ENCODE assay signal across 10 mouse cellular contexts in the genomic region with DNA sequence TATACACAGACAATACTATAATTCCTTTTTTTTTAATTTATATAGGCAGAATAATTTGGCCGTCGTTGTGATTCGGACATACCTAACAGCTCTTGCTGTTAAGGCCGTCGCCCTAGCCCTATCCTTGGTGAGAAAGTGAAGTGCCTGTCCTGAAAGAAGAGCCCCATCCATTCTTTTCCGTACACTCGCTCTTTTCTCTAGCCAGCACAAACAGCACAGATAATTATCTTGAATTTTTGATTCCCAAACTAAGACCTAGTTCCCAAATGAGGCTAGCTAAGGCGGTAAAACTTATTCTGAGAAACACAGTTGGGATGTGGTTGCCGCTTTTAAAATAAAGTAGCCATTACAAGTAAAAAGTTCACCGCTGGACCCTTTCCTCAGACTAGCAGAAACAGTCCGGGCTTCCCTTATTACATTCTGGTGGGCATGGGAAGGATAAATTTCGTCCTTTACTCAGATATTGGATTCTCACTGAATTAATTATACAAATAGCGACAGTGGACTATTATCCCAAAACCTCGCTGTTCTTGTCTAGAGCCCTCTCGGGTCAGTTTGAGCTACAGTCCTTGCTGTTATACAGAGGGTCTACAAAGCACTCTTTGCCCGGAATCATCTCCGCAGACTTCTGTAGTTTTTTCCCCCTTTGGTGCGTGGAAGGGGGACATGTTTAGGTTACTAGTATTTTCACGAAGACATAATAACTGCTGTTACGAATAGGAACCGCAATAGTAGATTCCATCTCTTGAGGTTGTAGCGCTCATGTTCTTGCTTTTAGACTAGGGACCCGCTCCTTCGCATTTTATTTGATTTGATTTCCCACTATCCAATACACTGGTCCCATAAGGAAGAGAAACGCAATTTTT. TPM values are rescaled to one million over a fixed set of nuclear protein-coding genes. Genes with fewer than 3 reads are reported as not detected.
A peak's percentile ranks its signal among the peaks of the same experiment; 100 is the strongest.
DNase-seq lines count a peak whose midpoint lies in the region; ATAC-seq and TF ChIP-seq lines count a peak whose summit lies in the region.
"Had no signal": no experiment of that assay in that cellular context is flagged by ENCODE, and none has a peak within 500 bp of the region (broad histone marks: within the 10 kb centered on the region; RNA-seq: fewer than 3 reads in every experiment).

No protein-coding gene starts in this region.

- no peak for TF ChIP-seq CTCF in lung, embryonic 14.5 days (IDR thresholded peaks at IDR 0.05; ENCODE audit: low read depth)
- TF ChIP-seq CTCF in lung, adult 2 months (IDR thresholded peaks at IDR 0.05; ENCODE audit: insufficient read depth, low read length), result no peak

- H3K27me3 ChIP-seq in lung, embryonic 14.5 days (ENCODE audit: insufficient read depth, low read length), result peaks cover 97% of the 10 kb centered on the region
- peaks cover 56% of the 10 kb centered on the region for H3K27me3 ChIP-seq in forebrain, embryonic 15.5 days
- peaks cover 31% of the 10 kb centered on the region for H3K27me3 ChIP-seq in limb, embryonic 14.5 days (ENCODE audit: control insufficient read depth, insufficient read depth, low read length)
- peaks cover 68% of the 10 kb centered on the region for H3K27me3 ChIP-seq in stomach, embryonic 16.5 days (ENCODE audit: control insufficient read depth, insufficient read depth, low read length)

- 0 out of 2 replicates have a peak, but pooled peaks cover 6% of the 10 kb centered on the region for H3K4me1 ChIP-seq in lung, embryonic 14.5 days (ENCODE audit: insufficient read depth)
- peaks cover 7% of the 10 kb centered on the region; the same call in 1 of the 2 replicates for H3K4me1 ChIP-seq in lung, adult 2 months (ENCODE audit: control insufficient read depth, insufficient read depth, low read length)
- peaks cover 42% of the 10 kb centered on the region for H3K4me1 ChIP-seq in forebrain, embryonic 15.5 days
- peaks cover 24% of the 10 kb centered on the region for H3K4me1 ChIP-seq in limb, embryonic 14.5 days (ENCODE audit: control insufficient read depth, insufficient read depth, low read length)
- H3K4me1 ChIP-seq in stomach, embryonic 16.5 days (ENCODE audit: control insufficient read depth, insufficient read depth, low read length), result peaks cover 13% of the 10 kb centered on the region

- no peaks in the 10 kb centered on the region for H3K36me3 ChIP-seq in lung, embryonic 14.5 days (ENCODE audit: insufficient read depth)
- no peaks in the 10 kb centered on the region for H3K36me3 ChIP-seq in forebrain, embryonic 15.5 days
- H3K36me3 ChIP-seq in limb, embryonic 14.5 days (ENCODE audit: control insufficient read depth, insufficient read depth, low read length), result no peaks in the 10 kb centered on the region
- H3K36me3 ChIP-seq in stomach, embryonic 16.5 days (ENCODE audit: control insufficient read depth, insufficient read depth, low read length), result no peaks in the 10 kb centered on the region

- no peak for TF ChIP-seq POLR2A in lung, adult 2 months (IDR thresholded peaks at IDR 0.05; ENCODE audit: borderline replicate concordance, extremely low read depth, low read depth, low read length)
- no peak for TF ChIP-seq POLR2A in limb, embryonic 14.5 days (IDR thresholded peaks at IDR 0.05; ENCODE audit: borderline replicate concordance, extremely low read depth, insufficient read depth, insufficient read length)

- ATAC-seq in lung, embryonic 14.5 days (ENCODE audit: insufficient read depth), result no peak
- ATAC-seq in forebrain, embryonic 15.5 days (replicated peaks), result no peak
- no peak for ATAC-seq in limb, embryonic 14.5 days (ENCODE audit: low FRiP score, low read depth)
- no peak for ATAC-seq in stomach, embryonic 16.5 days (ENCODE audit: insufficient read depth, low FRiP score)
- ATAC-seq: Patski had no signal

- H3K9ac ChIP-seq in lung, embryonic 14.5 days, result no peak overlapping the region
- peak overlapping the region; percentile 51 for H3K9ac ChIP-seq in forebrain, embryonic 15.5 days (replicated peaks)
- peak overlapping the region; percentile 76 for H3K9ac ChIP-seq in limb, embryonic 14.5 days (ENCODE audit: low read depth, low read length, severe bottlenecking)
- no peak overlapping the region for H3K9ac ChIP-seq in stomach, embryonic 16.5 days (ENCODE audit: low read length)

- 7% methylated on average over 25 of the region's 25 CpGs for WGBS in lung, embryonic 14.5 days
- WGBS in lung, adult 2 months, result 22% methylated on average over 25 of the region's 25 CpGs
- WGBS in forebrain, embryonic 15.5 days, result 5% methylated on average over 25 of the region's 25 CpGs
- WGBS in limb, embryonic 14.5 days, result 3% methylated on average over 25 of the region's 25 CpGs
- WGBS in stomach, embryonic 16.5 days, result 11% methylated on average over 25 of the region's 25 CpGs

- H3K27ac ChIP-seq in lung, embryonic 14.5 days (ENCODE audit: low read depth), result no peak overlapping the region
- H3K27ac ChIP-seq in forebrain, embryonic 15.5 days (replicated peaks), result 0 out of 2 replicates have a peak overlapping the region, but pooled peaks have one; percentile 9
- H3K27ac ChIP-seq in limb, embryonic 14.5 days (replicated peaks; ENCODE audit: low read depth, low read length), result peak overlapping the region; percentile 82
- no peak overlapping the region for H3K27ac ChIP-seq in stomach, embryonic 16.5 days (ENCODE audit: low read length)

- no peak overlapping the region for H3K4me3 ChIP-seq in lung, embryonic 14.5 days (ENCODE audit: low read depth, low read length)
- no peak overlapping the region for H3K4me3 ChIP-seq in lung, adult 2 months (replicated peaks; ENCODE audit: extremely low read depth, low read depth, low read length)
- peak overlapping the region; percentile 46 for H3K4me3 ChIP-seq in forebrain, embryonic 15.5 days
- H3K4me3 ChIP-seq in limb, embryonic 14.5 days (replicated peaks; ENCODE audit: low read length), result peak overlapping the region; percentile 48
- peak overlapping the region; percentile 36 for H3K4me3 ChIP-seq in stomach, embryonic 16.5 days (replicated peaks; ENCODE audit: low read length)

- H3K9me3 ChIP-seq in lung, embryonic 14.5 days (ENCODE audit: low read depth, low read length), result no peaks in the 10 kb centered on the region
- no peaks in the 10 kb centered on the region for H3K9me3 ChIP-seq in forebrain, embryonic 15.5 days
- H3K9me3 ChIP-seq in limb, embryonic 14.5 days (ENCODE audit: control insufficient read depth, low read length), result no peaks in the 10 kb centered on the region
- no peaks in the 10 kb centered on the region for H3K9me3 ChIP-seq in stomach, embryonic 16.5 days (replicated peaks; ENCODE audit: control insufficient read depth, low read length)

- H3K4me2 ChIP-seq in lung, embryonic 14.5 days, result peak overlapping the region; percentile 65
- peak overlapping the region; percentile 62 for H3K4me2 ChIP-seq in forebrain, embryonic 15.5 days (replicated peaks)
- peak overlapping the region; percentile 55 for H3K4me2 ChIP-seq in limb, embryonic 14.5 days (replicated peaks; ENCODE audit: low read depth, low read length, severe bottlenecking)
- H3K4me2 ChIP-seq in stomach, embryonic 16.5 days (ENCODE audit: low read depth, low read length), result no peak overlapping the region

- intact Hi-C loops in left cerebral cortex, postnatal 36 days (cut with DNase I), result loop anchor here (5.0 to 10.0 kb wide), 3 partner anchors 122 to 1896 kb away; partner anchors contain the start of gene Dennd1b

- no peak for DNase-seq in lung, embryonic 14.5 days
- DNase-seq in lung, adult 2 months, result no peak
- peak; percentile 25 for DNase-seq in limb, embryonic 14.5 days (ENCODE audit: low spot score)
- DNase-seq in spleen, postnatal 14 days (ENCODE audit: low spot score in 2 of 2), result no peak
- no peak for DNase-seq in left cerebral cortex, postnatal 36 days (ENCODE audit: low spot score in 2 of 2)
- DNase-seq: thymus, adult 18-20 months had no signal

RNA-seq across cellular contexts. Expression of gene Lhx9, which starts 7.7 kb away (rescaled TPM):
- polyA plus RNA-seq in lung, embryonic 14.5 days (2014; fragmentation: Nextera tagmentation; extraction: Ambion mirVana), result 0.05 TPM in 1 of 2 replicates, not detected in the other
- not detected in 2 replicates for polyA plus RNA-seq in lung, adult 2 months (2012; rRNA removed)
- 20.6 and 25.2 TPM in 2 replicates for polyA plus RNA-seq in forebrain, embryonic 15.5 days (2015; fragmentation: Nextera tagmentation; extraction: Ambion mirVana)
- 15.4 and 24.2 TPM in 2 replicates for polyA plus RNA-seq in limb, embryonic 14.5 days (2012; rRNA removed)
- 11.9 and 14.8 TPM in 2 replicates for polyA plus RNA-seq in limb, embryonic 14.5 days (2014; fragmentation: Nextera tagmentation; extraction: Ambion mirVana)
- 0.87 and 1.2 TPM in 2 replicates for polyA plus RNA-seq in stomach, embryonic 16.5 days (2015; fragmentation: Nextera tagmentation; extraction: Ambion mirVana)
- total RNA-seq in left cerebral cortex, postnatal 36 days (2021), result 1 to 10 TPM in 1 of 2 experiments, under 1 TPM in 1; 0.27 to 1.2 TPM
- total RNA-seq: monocyte, adult 5-6 weeks had no signal

RNA-seq across cellular contexts. Expression of gene 2310009B15Rik, which starts 16.0 kb away (rescaled TPM):
- polyA plus RNA-seq in lung, embryonic 14.5 days (2014; fragmentation: Nextera tagmentation; extraction: Ambion mirVana), result 54.2 and 61.7 TPM in 2 replicates
- polyA plus RNA-seq in lung, adult 2 months (2012; rRNA removed), result 20.2 and 20.6 TPM in 2 replicates
- polyA plus RNA-seq in forebrain, embryonic 15.5 days (2015; fragmentation: Nextera tagmentation; extraction: Ambion mirVana), result 29.7 and 35.5 TPM in 2 replicates
- polyA plus RNA-seq in limb, embryonic 14.5 days (2012; rRNA removed), result 47.9 and 59.0 TPM in 2 replicates
- polyA plus RNA-seq in limb, embryonic 14.5 days (2014; fragmentation: Nextera tagmentation; extraction: Ambion mirVana), result 48.1 and 50.4 TPM in 2 replicates
- 29.9 and 39.6 TPM in 2 replicates for polyA plus RNA-seq in stomach, embryonic 16.5 days (2015; fragmentation: Nextera tagmentation; extraction: Ambion mirVana)
- 10 to 100 TPM; 13.3 to 18.0 TPM for total RNA-seq in left cerebral cortex, postnatal 36 days (2021)

Comparison
In these comparisons a context has a peak if more than half of its experiments do, and no peak if none do; other contexts are left out.
1. H3K27ac ChIP-seq: peak in forebrain, embryonic 15.5 days (single experiment) and limb, embryonic 14.5 days (single experiment); none in lung, embryonic 14.5 days (single experiment) and stomach, embryonic 16.5 days (single experiment).
2. H3K4me3 ChIP-seq: peak in forebrain, embryonic 15.5 days (single experiment), limb, embryonic 14.5 days (single experiment) and stomach, embryonic 16.5 days (single experiment); none in lung, embryonic 14.5 days (single experiment) and lung, adult 2 months (single experiment).
3. H3K9ac ChIP-seq: peak in forebrain, embryonic 15.5 days (single experiment) and limb, embryonic 14.5 days (single experiment); none in lung, embryonic 14.5 days (single experiment) and stomach, embryonic 16.5 days (single experiment).